Mouse (Mus musculus) neural tube, embryonic 14.5 days (tissue): ENCODE measurements around the gene Apba3. TPM values are rescaled to one million over a fixed set of nuclear protein-coding genes. Genes with fewer than 3 reads are reported as not detected.
A peak's percentile ranks its signal among the peaks of the same experiment; 100 is the strongest.

Source experiments
- ATAC-seq: fragments of 200-750 bp; cut with Nextera tagmentation; 2 replicates; pipeline ENCODE4 v1.8.0; 2017; ENCODE audit warnings: low read depth, mild to moderate bottlenecking, moderate TSS enrichment, moderate library complexity
- H3K27ac ChIP-seq: fragments of 300-500 bp; sonication (generic); 2 replicates; pipeline ENCODE4 v1.5.1; 2014; ENCODE audit warnings: low read depth, mild to moderate bottlenecking, control low read depth, low read length, moderate library complexity, mixed read lengths
- H3K27me3 ChIP-seq: fragments of 300-500 bp; sonication (generic); 2 replicates; pipeline ENCODE4 v1.6.1; 2014; ENCODE audit warnings: low read length; ENCODE audit not compliant: control insufficient read depth, insufficient read depth
- H3K36me3 ChIP-seq: fragments of 300-500 bp; sonication (generic); 2 replicates; pipeline ENCODE4 v1.6.1; 2014; ENCODE audit warnings: low read length, mixed read lengths; ENCODE audit not compliant: control insufficient read depth, insufficient read depth
- H3K4me1 ChIP-seq: fragments of 300-500 bp; sonication (generic); 2 replicates; pipeline ENCODE4 v1.6.1; 2014; ENCODE audit warnings: low read length; ENCODE audit not compliant: control insufficient read depth, insufficient read depth
- H3K4me2 ChIP-seq: fragments of 300-500 bp; sonication (generic); 2 replicates; pipeline ENCODE4 v1.6.1; 2014; ENCODE audit warnings: mild to moderate bottlenecking, low read depth, low read length, control low read depth
- H3K4me3 ChIP-seq: fragments of 300-500 bp; sonication (generic); 2 replicates; pipeline ENCODE4 v1.5.1; 2014; ENCODE audit warnings: low read depth, low read length, control low read depth, mixed read lengths
- H3K9ac ChIP-seq: fragments of 300-500 bp; sonication (generic); replicated peaks from 2 replicates; pipeline ENCODE4 v1.6.1; 2014; ENCODE audit warnings: low read depth, mild to moderate bottlenecking, control low read depth, low read length, mixed read lengths
- H3K9me3 ChIP-seq: fragments of 300-500 bp; sonication (generic); 2 replicates; pipeline ENCODE4 v1.6.1; 2016; ENCODE audit warnings: low read length; ENCODE audit not compliant: control insufficient read depth
- WGBS: fragments of 180-500 bp; shearing (Covaris S2); extraction: QIAGEN DNeasy Blood & Tissue Kit; methylation state at CpG from one replicate; pipeline ENCODE4 v1.1.7; 2014; 5-methylcytosine and 5-hydroxymethylcytosine counted together
- polyA plus RNA-seq: library from polyadenylated mRNA; unstranded; fragments of >200 nt; fragmentation: Nextera tagmentation; extraction: Ambion mirVana; gene quantifications from 2 replicates; pipeline ENCODE4 v1.2.1, GENCODE M21; 2014

Apba3 gene
- polyA plus RNA-seq, 1 experiment from 2014 or later, result 26.1 TPM

GRCm38 (mm10) chr10:81292554-81293333 lies 26.0 kb downstream of the Apba3 start, which contains the start of gene Pip5k1c:
Gene Pip5k1c, plus strand, starts transcription at chr10:81292963.
- peak; percentile 93 for ATAC-seq
- peaks cover 20% of the 10 kb centered on the region for H3K4me1 ChIP-seq

DNA sequence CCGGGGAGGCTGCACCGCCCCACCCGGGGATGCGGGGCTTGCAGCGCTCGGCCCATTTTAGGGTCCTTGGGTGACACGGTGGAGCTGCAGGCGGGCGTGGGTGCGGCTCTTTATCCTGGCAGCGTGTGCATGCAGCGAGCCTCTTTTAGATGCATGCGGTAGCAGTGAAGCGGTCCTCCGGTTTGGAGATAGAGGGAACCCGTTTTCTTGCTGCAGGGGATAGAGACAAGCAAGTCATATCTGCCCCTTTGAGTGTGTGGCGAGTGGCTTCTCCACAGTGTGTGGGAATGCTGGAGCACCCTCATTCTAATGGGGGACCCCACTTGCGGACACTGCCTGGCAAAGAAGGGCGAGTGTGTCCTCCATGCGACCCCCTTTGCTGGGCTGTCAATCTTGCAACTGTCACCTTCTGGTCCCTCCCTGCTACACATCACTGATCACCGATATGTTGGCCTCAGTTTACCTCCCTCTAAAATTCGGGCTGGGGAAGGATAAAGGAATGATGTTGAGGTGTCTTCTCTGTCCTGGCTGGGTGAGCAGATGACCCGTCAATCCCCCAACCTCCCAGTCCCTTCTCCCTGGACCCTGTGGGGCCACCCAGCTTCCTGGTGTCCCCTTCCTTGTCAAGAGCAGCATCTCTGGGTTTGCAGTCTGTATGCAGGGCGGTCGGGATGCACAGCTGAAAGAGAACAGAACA lies 26.7 kb downstream of the Apba3 start:
- ATAC-seq, result peak; percentile 22
- no peaks in the 10 kb centered on the region; the same call in 1 of the 2 replicates for H3K27me3 ChIP-seq
- H3K4me3 ChIP-seq, result peak overlapping the region; percentile 74
- peak overlapping the region; percentile 82 for H3K9ac ChIP-seq
- no peaks in the 10 kb centered on the region for H3K9me3 ChIP-seq
- H3K36me3 ChIP-seq, result no peaks in the 10 kb centered on the region
- peak overlapping the region; percentile 92 for H3K4me2 ChIP-seq
- WGBS, result 5% methylated on average over 25 of the region's 25 CpGs
- peak overlapping the region; percentile 84 for H3K27ac ChIP-seq
- peaks cover 20% of the 10 kb centered on the region for H3K4me1 ChIP-seq

More at GRCm38 (mm10) chr10:81292554-81293333, 26.0 kb downstream of the Apba3 start, which contains the start of gene Pip5k1c:
- H3K4me2 ChIP-seq, result peak within 1 kb of the TSS; percentile 92
- no peaks in the 10 kb centered on the region for H3K9me3 ChIP-seq
- under 1% methylated on average over 78 of the region's 80 CpGs for WGBS
- H3K27ac ChIP-seq, result peak within 1 kb of the TSS; percentile 84
- H3K4me3 ChIP-seq, result peak within 1 kb of the TSS; percentile 74
- no peaks in the 10 kb centered on the region for H3K36me3 ChIP-seq
- peak within 1 kb of the TSS; percentile 82 for H3K9ac ChIP-seq
- H3K27me3 ChIP-seq, result no peaks in the 10 kb centered on the region; the same call in 1 of the 2 replicates

GRCm38 (mm10) chr10:81294442-81294841 lies 27.7 kb downstream of the Apba3 start:
- peaks cover 22% of the 10 kb centered on the region for H3K4me1 ChIP-seq
- 35% methylated on average over 8 of the region's 8 CpGs for WGBS

DNA sequence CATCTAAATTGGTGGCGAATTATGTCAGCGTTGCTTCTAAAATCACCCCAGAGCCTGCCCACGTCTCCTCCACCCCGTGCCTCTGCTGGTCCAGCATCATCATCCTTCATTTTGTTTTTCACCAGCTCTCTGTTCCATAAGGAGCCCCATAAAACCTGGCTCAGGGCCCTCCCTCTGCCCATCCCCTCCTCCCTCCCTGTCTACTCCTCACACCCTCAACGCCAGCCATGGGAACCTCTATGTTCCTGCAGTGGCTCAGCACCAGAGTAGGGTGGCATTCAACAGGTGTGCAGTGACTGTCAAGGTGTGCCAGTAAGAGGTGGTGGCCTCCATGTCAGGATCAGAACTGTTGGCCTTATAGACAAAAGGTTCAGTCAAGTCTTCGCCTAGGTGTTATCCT lies 28.4 kb downstream of the Apba3 start:
- H3K27me3 ChIP-seq, result no peaks in the 10 kb centered on the region
- ATAC-seq, result no peak
- H3K4me1 ChIP-seq, result peaks cover 23% of the 10 kb centered on the region
- WGBS, result 92% methylated on average over 6 of the region's 6 CpGs
- no peak overlapping the region for H3K4me3 ChIP-seq
- H3K36me3 ChIP-seq, result no peaks in the 10 kb centered on the region; the same call in 1 of the 2 replicates
- no peak overlapping the region for H3K9ac ChIP-seq
- H3K27ac ChIP-seq, result no peak overlapping the region
- H3K9me3 ChIP-seq, result no peaks in the 10 kb centered on the region
- H3K4me2 ChIP-seq, result no peak overlapping the region

More at GRCm38 (mm10) chr10:81294442-81294841, 27.7 kb downstream of the Apba3 start:
- Histone ChIP-seq H3K9me3 (no peaks in the 10 kb centered on the region), H3K4me2 (peak overlapping the region; percentile 92), H3K36me3 (no peaks in the 10 kb centered on the region; the same call in 1 of the 2 replicates), H3K4me3 (peak overlapping the region; percentile 74), H3K27ac (no peak overlapping the region), H3K9ac (peak overlapping the region; percentile 82), H3K27me3 (no peaks in the 10 kb centered on the region; the same call in 1 of the 2 replicates)
- no peak for ATAC-seq

- H3K27ac ChIP-seq, result peak overlapping the region; percentile 25; the same call in 1 of the 2 replicates
- H3K4me2 ChIP-seq, result no peak overlapping the region
- no peak for ATAC-seq
- H3K9me3 ChIP-seq, result no peaks in the 10 kb centered on the region
- peaks cover 19% of the 10 kb centered on the region for H3K4me1 ChIP-seq
- H3K36me3 ChIP-seq, result no peaks in the 10 kb centered on the region; the same call in 1 of the 2 replicates
- 76% methylated on average over 6 of the region's 6 CpGs for WGBS
- H3K27me3 ChIP-seq, result no peaks in the 10 kb centered on the region
- no peak overlapping the region for H3K9ac ChIP-seq
- H3K4me3 ChIP-seq, result no peak overlapping the region
Measured at GRCm38 (mm10) chr10:81297246-81297645, 30.5 kb downstream of the Apba3 start.

- Histone ChIP-seq H3K4me3 (no peak overlapping the region), H3K36me3 (no peaks in the 10 kb centered on the region; the same call in 1 of the 2 replicates), H3K9ac (no peak overlapping the region), H3K27ac (peak overlapping the region; percentile 25; the same call in 1 of the 2 replicates), H3K9me3 (no peaks in the 10 kb centered on the region), H3K4me1 (peaks cover 19% of the 10 kb centered on the region), H3K4me2 (no peak overlapping the region), H3K27me3 (no peaks in the 10 kb centered on the region)
- WGBS, result 81% methylated on average over 10 of the region's 10 CpGs
- no peak for ATAC-seq
Measured at GRCm38 (mm10) chr10:81297845-81298244, 31.1 kb downstream of the Apba3 start.

DNA sequence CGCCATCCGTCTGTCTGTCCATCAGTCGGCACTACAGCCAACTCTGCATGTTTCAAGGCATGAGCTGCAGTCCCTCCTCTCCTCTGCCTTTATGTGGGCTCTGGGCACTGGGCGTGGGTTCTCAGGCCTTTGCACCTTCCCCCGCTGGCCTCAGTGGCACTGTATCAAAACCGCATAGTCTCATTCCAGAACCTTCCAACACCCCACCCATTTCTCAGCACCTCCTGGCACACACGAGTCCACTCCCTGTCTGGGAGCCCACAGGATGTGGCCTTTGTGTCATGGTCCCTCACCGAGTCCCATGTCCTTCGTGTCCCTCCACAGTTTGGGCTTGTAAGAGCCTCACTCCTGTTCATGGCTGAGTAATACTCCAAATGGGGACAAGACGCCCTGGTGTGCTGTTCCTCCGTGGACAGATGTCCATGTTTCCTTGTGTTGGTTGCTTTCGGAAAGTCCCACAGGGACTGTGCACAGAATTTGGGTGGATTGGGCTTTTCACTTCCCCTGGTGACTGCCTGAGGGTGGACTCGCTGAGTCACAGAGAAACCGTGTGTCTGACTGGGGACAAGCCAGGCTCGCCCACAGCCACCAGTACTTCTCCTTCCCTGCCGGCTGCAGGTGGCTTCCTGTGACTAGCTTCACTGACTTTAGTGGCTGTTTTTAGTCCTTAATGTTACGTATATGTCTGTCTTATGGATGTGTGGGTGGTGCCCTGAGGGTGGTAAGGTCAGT lies 31.8 kb downstream of the Apba3 start:
- 93% methylated on average over 17 of the region's 17 CpGs for WGBS
- Histone ChIP-seq H3K4me1 (peaks cover 19% of the 10 kb centered on the region), H3K27ac (no peak overlapping the region), H3K36me3 (no peaks in the 10 kb centered on the region; the same call in 1 of the 2 replicates), H3K4me3 (no peak overlapping the region), H3K9me3 (no peaks in the 10 kb centered on the region), H3K27me3 (no peaks in the 10 kb centered on the region), H3K4me2 (no peak overlapping the region), H3K9ac (no peak overlapping the region)
- ATAC-seq, result no peak

- no peak for ATAC-seq
- Histone ChIP-seq H3K9me3 (no peaks in the 10 kb centered on the region), H3K36me3 (no peaks in the 10 kb centered on the region; the same call in 1 of the 2 replicates), H3K4me1 (peaks cover 8% of the 10 kb centered on the region), H3K27ac (no peak overlapping the region), H3K9ac (no peak overlapping the region), H3K4me3 (no peak overlapping the region), H3K27me3 (no peaks in the 10 kb centered on the region), H3K4me2 (no peak overlapping the region)
- WGBS, result 92% methylated on average over 14 of the region's 14 CpGs
Measured at GRCm38 (mm10) chr10:81299585-81300351, 33.0 kb downstream of the Apba3 start.
